Comparison of ENCODE assay signal across 7 mouse cellular contexts in genomic region chr5:102766311-102767057, GRCm38 (mm10).
DNase-seq lines count a peak whose midpoint lies in the region; ATAC-seq and TF ChIP-seq lines count a peak whose summit lies in the region.

No protein-coding gene starts in this region.

- 81% methylated on average over 6 of the region's 6 CpGs for WGBS in hindbrain, postnatal 0 days
- WGBS in hindbrain, embryonic 14.5 days: 77% methylated on average over 6 of the region's 6 CpGs

- no peak for TF ChIP-seq POLR2A in CH12.LX (IDR thresholded peaks at IDR 0.05; ENCODE audit: low read depth, low read length)

- no peaks in the 10 kb centered on the region; the same call in 1 of the 2 replicates for H3K79me2 ChIP-seq in CH12.LX (replicated peaks; ENCODE audit: control insufficient read depth, extremely low read depth, insufficient read depth, poor library complexity, severe bottlenecking)

- peak; percentile 75 for TF ChIP-seq CTCF in hindbrain, postnatal 0 days (IDR thresholded peaks at IDR 0.05; ENCODE audit: low read depth)
- peak; percentile 80 for TF ChIP-seq CTCF in CH12.LX (conservative IDR thresholded peaks at IDR 0.05 in 1 of 2, IDR thresholded peaks at IDR 0.05 in 1 of 2; ENCODE audit: low read depth in 2 of 2, low read length in 2 of 2)

- peak; percentile 54 for DNase-seq in hindbrain, postnatal 0 days (ENCODE audit: low spot score)
- DNase-seq in hindbrain, embryonic 14.5 days (ENCODE audit: low spot score): no peak
- DNase-seq in CH12.LX (ENCODE audit: extremely low read depth): peak; percentile 56
- DNase-seq in adipocyte (ENCODE audit: low spot score): peak; percentile 25
- peak; percentile 55 for DNase-seq in lung, postnatal 10 days
- DNase-seq in frontal cortex, postnatal 25 days (ENCODE audit: low spot score in 2 of 2): no peak

- dilution Hi-C loops in CH12.LX (cut with MboI; ENCODE audit: extremely low pct_ligation_motif_present, extremely low pct_unique_long_range_greater_than_20kb, low sequenced_read_pairs): no loop called here

- H3K4me1 ChIP-seq in hindbrain, postnatal 0 days (ENCODE audit: insufficient read depth, low read length): no peaks in the 10 kb centered on the region
- peaks cover 10% of the 10 kb centered on the region; the same call in 1 of the 2 replicates for H3K4me1 ChIP-seq in hindbrain, embryonic 14.5 days (replicated peaks; ENCODE audit: control insufficient read depth, insufficient read depth, low read length)
- peaks cover 0 to 8% of the 10 kb centered on the region in 2 experiments; a peak in 2 of 4 replicates for H3K4me1 ChIP-seq in CH12.LX (ENCODE audit: control insufficient read depth in 1 of 2, insufficient read depth in 2 of 2)

- no peak overlapping the region for H3K27ac ChIP-seq in hindbrain, postnatal 0 days
- no peak overlapping the region for H3K27ac ChIP-seq in hindbrain, embryonic 14.5 days
- no peak overlapping the region for H3K27ac ChIP-seq in CH12.LX (ENCODE audit: insufficient read depth, low read depth)

- H3K27me3 ChIP-seq in hindbrain, postnatal 0 days (ENCODE audit: insufficient read depth, low read length): no peaks in the 10 kb centered on the region
- H3K27me3 ChIP-seq in hindbrain, embryonic 14.5 days (ENCODE audit: control insufficient read depth, insufficient read depth, low read length): no peaks in the 10 kb centered on the region
- H3K27me3 ChIP-seq in CH12.LX (replicated peaks): no peaks in the 10 kb centered on the region

- H3K9me3 ChIP-seq in hindbrain, postnatal 0 days (ENCODE audit: low read length): no peaks in the 10 kb centered on the region
- no peaks in the 10 kb centered on the region for H3K9me3 ChIP-seq in hindbrain, embryonic 14.5 days (ENCODE audit: control insufficient read depth, low read length)
- no peaks in the 10 kb centered on the region for H3K9me3 ChIP-seq in CH12.LX (replicated peaks; ENCODE audit: low read length)

- H3K4me2 ChIP-seq in hindbrain, postnatal 0 days (ENCODE audit: low read depth, low read length): no peak overlapping the region
- H3K4me2 ChIP-seq in hindbrain, embryonic 14.5 days (replicated peaks): no peak overlapping the region
- H3K4me2 ChIP-seq in CH12.LX (ENCODE audit: insufficient read depth, low read depth, poor library complexity, severe bottlenecking): no peak overlapping the region

- peak; percentile 74 for TF ChIP-seq RAD21 in CH12.LX (IDR thresholded peaks at IDR 0.05; ENCODE audit: low read depth, low read length)

- in situ Hi-C loops in CH12.LX (cut with MboI; ENCODE audit: low pct_ligation_motif_present, low pct_unique_long_range_greater_than_20kb, low sequenced_read_pairs): no loop called here

- no peak for TF ChIP-seq EP300 in CH12.LX (IDR thresholded peaks at IDR 0.05; ENCODE audit: low read length)

- H3K9ac ChIP-seq in hindbrain, postnatal 0 days (replicated peaks; ENCODE audit: low read length): no peak overlapping the region
- H3K9ac ChIP-seq in hindbrain, embryonic 14.5 days: no peak overlapping the region
- H3K9ac ChIP-seq in CH12.LX (ENCODE audit: insufficient read depth, low read depth): no peak overlapping the region

- no peaks in the 10 kb centered on the region for H3K36me3 ChIP-seq in hindbrain, postnatal 0 days (ENCODE audit: insufficient read depth, low read length)
- H3K36me3 ChIP-seq in hindbrain, embryonic 14.5 days (replicated peaks; ENCODE audit: control insufficient read depth, insufficient read depth): no peaks in the 10 kb centered on the region
- H3K36me3 ChIP-seq in CH12.LX (replicated peaks in 1 of 2; ENCODE audit: control insufficient read depth in 1 of 2, insufficient read depth in 1 of 2, low read length in 1 of 2): peaks cover 0 to 71% of the 10 kb centered on the region in 2 experiments

- no peak overlapping the region for H3K4me3 ChIP-seq in hindbrain, postnatal 0 days (ENCODE audit: low read length)
- H3K4me3 ChIP-seq in hindbrain, embryonic 14.5 days (replicated peaks; ENCODE audit: low read length): no peak overlapping the region
- H3K4me3 ChIP-seq in CH12.LX (replicated peaks in 1 of 3; ENCODE audit: low read depth in 2 of 3, low read length in 2 of 3, poor library complexity in 1 of 3): no peak overlapping the region

- no peak for ATAC-seq in hindbrain, postnatal 0 days
- ATAC-seq in hindbrain, embryonic 14.5 days (ENCODE audit: low FRiP score): no peak
- peak; percentile 56 to 64; a peak in 3 of 4 replicates for ATAC-seq in hematopoietic stem cell, adult 5-6 weeks (replicated peaks in 1 of 2; ENCODE audit: insufficient read depth in 1 of 2, low FRiP score in 2 of 2, low TSS enrichment in 1 of 2, low read depth in 1 of 2, poor library complexity in 2 of 2, severe bottlenecking in 2 of 2)

TF ChIP-seq in CH12.LX, 34 proteins besides CTCF, POLR2A, EP300 and RAD21:
- peak; percentile 49 for TF ChIP-seq BHLHE40 (IDR thresholded peaks at IDR 0.05; ENCODE audit: low read depth, low read length)
- no peak for TF ChIP-seq CHD1 (IDR thresholded peaks at IDR 0.05; ENCODE audit: low read depth, low read length)
- TF ChIP-seq MAZ (IDR thresholded peaks at IDR 0.05; ENCODE audit: low read depth, low read length): no peak
- TF ChIP-seq MAX (IDR thresholded peaks at IDR 0.05; ENCODE audit: low read length): 0 out of 2 replicates have a peak, but pooled peaks have one; percentile 19
- TF ChIP-seq TCF12 (IDR thresholded peaks at IDR 0.05; ENCODE audit: low read depth, low read length): no peak
- no peak for TF ChIP-seq MYC (IDR thresholded peaks at IDR 0.05; ENCODE audit: low read depth, low read length)
- no peak for TF ChIP-seq E2F4 (IDR thresholded peaks at IDR 0.05; ENCODE audit: insufficient replicate concordance, low read depth, low read length)
- peak; percentile 67 for TF ChIP-seq SMC3 (IDR thresholded peaks at IDR 0.05; ENCODE audit: low read depth, low read length)
- TF ChIP-seq RCOR1 (conservative IDR thresholded peaks at IDR 0.05; ENCODE audit: low read depth, low read length): no peak
- TF ChIP-seq MAFK (IDR thresholded peaks at IDR 0.05; ENCODE audit: insufficient replicate concordance, low read length): no peak
TF ChIP-seq in CH12.LX: peak in this region for 3.

Comparison
In these comparisons a context has a peak if more than half of its experiments do, and no peak if none do; other contexts are left out.
1. DNase-seq: peak in hindbrain, postnatal 0 days (single experiment), CH12.LX (single experiment), adipocyte (single experiment) and lung, postnatal 10 days (single experiment); none in hindbrain, embryonic 14.5 days (single experiment) and frontal cortex, postnatal 25 days (0 of 2).
2. ATAC-seq: peak in hematopoietic stem cell, adult 5-6 weeks (2 of 2); none in hindbrain, postnatal 0 days (single experiment) and hindbrain, embryonic 14.5 days (single experiment).